Mouse (Mus musculus) intestine, postnatal 0 days (tissue): ENCODE measurements around the gene Sik3. TPM values are rescaled to one million over a fixed set of nuclear protein-coding genes. Genes with fewer than 3 reads are reported as not detected.

Experiments
- ATAC-seq: fragments of 200-750 bp; cut with Nextera tagmentation; 2 replicates; pipeline ENCODE4 v1.8.0; 2017; ENCODE audit warnings: mild to moderate bottlenecking, moderate TSS enrichment, moderate library complexity
- H3K27ac ChIP-seq: fragments of 300-500 bp; sonication (generic); 2 replicates; pipeline ENCODE4 v1.5.1; 2014; ENCODE audit warnings: mild to moderate bottlenecking, low read depth, low read length, moderate library complexity
- H3K27me3 ChIP-seq: fragments of 300-500 bp; sonication (generic); replicated peaks from 2 replicates; pipeline ENCODE4 v1.6.1; 2014; ENCODE audit warnings: low read length, mixed read lengths; ENCODE audit not compliant: control insufficient read depth, insufficient read depth
- H3K36me3 ChIP-seq: fragments of 300-500 bp; sonication (generic); 2 replicates; pipeline ENCODE4 v1.6.1; 2014; ENCODE audit warnings: mild to moderate bottlenecking, moderate library complexity; ENCODE audit not compliant: control insufficient read depth, insufficient read depth
- H3K4me1 ChIP-seq: fragments of 300-500 bp; sonication (generic); replicated peaks from 2 replicates; pipeline ENCODE4 v1.6.1; 2014; ENCODE audit warnings: antibody characterized with exemption, low read length, mixed read lengths; ENCODE audit not compliant: control insufficient read depth, insufficient read depth
- H3K4me2 ChIP-seq: fragments of 300-500 bp; sonication (generic); replicated peaks from 2 replicates; pipeline ENCODE4 v1.6.1; 2014; ENCODE audit warnings: low read depth, mild to moderate bottlenecking, moderate library complexity
- H3K4me3 ChIP-seq: fragments of 300-500 bp; sonication (generic); 2 replicates; pipeline ENCODE4 v1.5.1; 2014; ENCODE audit warnings: low read depth, low read length
- H3K9ac ChIP-seq: fragments of 300-500 bp; sonication (generic); 2 replicates; pipeline ENCODE4 v1.6.1; 2014; ENCODE audit warnings: mild to moderate bottlenecking, low read depth, low read length
- H3K9me3 ChIP-seq: fragments of 300-500 bp; sonication (generic); 2 replicates; pipeline ENCODE4 v1.6.1; 2016; ENCODE audit warnings: mixed run types; ENCODE audit not compliant: control insufficient read depth
- CTCF ChIP-seq: sonication (generic); IDR thresholded peaks from 2 replicates; pipeline ENCODE4 v1.5.1; 2016; ENCODE audit warnings: low read depth, mild to moderate bottlenecking, control low read depth, antibody characterized with exemption, moderate library complexity
- WGBS: fragments of 180-500 bp; shearing (Covaris S2); extraction: QIAGEN DNeasy Blood & Tissue Kit; methylation state at CpG from one replicate; pipeline ENCODE4 v1.1.7; 2014; 5-methylcytosine and 5-hydroxymethylcytosine counted together
- polyA plus RNA-seq: library from polyadenylated mRNA; unstranded; fragments of >200 nt; fragmentation: Nextera tagmentation; extraction: Ambion mirVana; gene quantifications from 2 replicates; pipeline ENCODE4 v1.2.1, GENCODE M21; 2015

The Sik3 gene
- polyA plus RNA-seq, 1 experiment from 2014 or later = 7.4 TPM

GRCm38 (mm10) chr9:46026058-46026849 lies 13.6 kb downstream of the Sik3 start:
- H3K27ac ChIP-seq = no peak overlapping the region
- no peak overlapping the region for H3K4me2 ChIP-seq
- H3K9me3 ChIP-seq = no peaks in the 10 kb centered on the region
- no peak overlapping the region for H3K9ac ChIP-seq
- H3K4me1 ChIP-seq = 0 out of 2 replicates have a peak, but pooled peaks cover 6% of the 10 kb centered on the region
- H3K36me3 ChIP-seq = peaks cover 3% of the 10 kb centered on the region; the same call in 1 of the 2 replicates
- WGBS = 87% methylated on average over 9 of the region's 9 CpGs
- no peak for TF ChIP-seq CTCF
- no peaks in the 10 kb centered on the region for H3K27me3 ChIP-seq
- H3K4me3 ChIP-seq = no peak overlapping the region
- no peak for ATAC-seq

GRCm38 (mm10) chr9:46027994-46028393 lies 15.4 kb downstream of the Sik3 start:
- H3K4me3 ChIP-seq = no peak overlapping the region
- WGBS = 45% methylated on average over 8 of the region's 8 CpGs
- no peak for TF ChIP-seq CTCF
- H3K36me3 ChIP-seq = no peaks in the 10 kb centered on the region
- no peaks in the 10 kb centered on the region for H3K9me3 ChIP-seq
- ATAC-seq = no peak
- no peaks in the 10 kb centered on the region for H3K27me3 ChIP-seq
- H3K4me2 ChIP-seq = no peak overlapping the region
- peaks cover 6% of the 10 kb centered on the region; the same call in 1 of the 2 replicates for H3K4me1 ChIP-seq
- H3K9ac ChIP-seq = no peak overlapping the region
- no peak overlapping the region for H3K27ac ChIP-seq

GRCm38 (mm10) chr9:46029534-46029933 lies 16.9 kb downstream of the Sik3 start:
- WGBS = 49% methylated on average over 6 of the region's 6 CpGs
- no peak overlapping the region for H3K4me2 ChIP-seq
- TF ChIP-seq CTCF = no peak
- ATAC-seq = peak; percentile 28; the same call in 1 of the 2 replicates
- no peaks in the 10 kb centered on the region for H3K36me3 ChIP-seq
- no peak overlapping the region for H3K4me3 ChIP-seq
- H3K9ac ChIP-seq = no peak overlapping the region
- H3K9me3 ChIP-seq = no peaks in the 10 kb centered on the region
- H3K4me1 ChIP-seq = peaks cover 6% of the 10 kb centered on the region; the same call in 1 of the 2 replicates
- H3K27me3 ChIP-seq = no peaks in the 10 kb centered on the region
- no peak overlapping the region for H3K27ac ChIP-seq

GRCm38 (mm10) chr9:46030184-46030583 lies 17.6 kb downstream of the Sik3 start:
- Histone ChIP-seq H3K4me2 (no peak overlapping the region), H3K4me3 (no peak overlapping the region), H3K9me3 (no peaks in the 10 kb centered on the region), H3K36me3 (no peaks in the 10 kb centered on the region), H3K27ac (no peak overlapping the region), H3K4me1 (peaks cover 6% of the 10 kb centered on the region; the same call in 1 of the 2 replicates), H3K27me3 (no peaks in the 10 kb centered on the region), H3K9ac (no peak overlapping the region)
- ATAC-seq = no peak
- TF ChIP-seq CTCF = no peak
- WGBS = 81% methylated on average over 5 of the region's 5 CpGs

- H3K36me3 ChIP-seq = no peaks in the 10 kb centered on the region
- 60% methylated on average over 6 of the region's 6 CpGs for WGBS
- no peaks in the 10 kb centered on the region for H3K9me3 ChIP-seq
- H3K27me3 ChIP-seq = no peaks in the 10 kb centered on the region
- peaks cover 6% of the 10 kb centered on the region; the same call in 1 of the 2 replicates for H3K4me1 ChIP-seq
- no peak overlapping the region for H3K4me2 ChIP-seq
- ATAC-seq = no peak
- H3K4me3 ChIP-seq = no peak overlapping the region
- no peak overlapping the region for H3K9ac ChIP-seq
- peak overlapping the region; percentile 50; the same call in 1 of the 2 replicates for H3K27ac ChIP-seq
- no peak for TF ChIP-seq CTCF
Measured at GRCm38 (mm10) chr9:46030968-46031367, 18.3 kb downstream of the Sik3 start.

- ATAC-seq = no peak
- Histone ChIP-seq H3K9me3 (no peaks in the 10 kb centered on the region), H3K9ac (no peak overlapping the region), H3K4me3 (no peak overlapping the region), H3K4me1 (peaks cover 6% of the 10 kb centered on the region; the same call in 1 of the 2 replicates), H3K27ac (no peak overlapping the region), H3K36me3 (no peaks in the 10 kb centered on the region), H3K4me2 (no peak overlapping the region), H3K27me3 (no peaks in the 10 kb centered on the region)
- WGBS = 68% methylated on average over 6 of the region's 6 CpGs
- no peak for TF ChIP-seq CTCF
Measured at GRCm38 (mm10) chr9:46032190-46032589, 19.6 kb downstream of the Sik3 start.
